Mouse (Mus musculus): ENCODE measurements at regions not wholly inside any gene's neighbourhood (a gene's known extent, or its start where the extent isn't known, plus 50 kb on each side); places are given as distances from the start of the nearest gene placed in this dataset.

- 48% methylated on average over 4 of the region's 4 CpGs for WGBS
- Histone ChIP-seq H3K27ac (replicated peaks; ENCODE audit: low read depth, low read length) (no peak overlapping the region), H3K4me2 (ENCODE audit: low read depth, low read length) (peak overlapping the region; percentile 44; the same call in 1 of the 2 replicates), H3K4me1 (ENCODE audit: control insufficient read depth, insufficient read depth, low read length) (no peaks in the 10 kb centered on the region), H3K36me3 (ENCODE audit: control insufficient read depth, insufficient read depth, low read length) (no peaks in the 10 kb centered on the region), H3K9ac (ENCODE audit: low read depth, low read length) (no peak overlapping the region), H3K27me3 (replicated peaks; ENCODE audit: control insufficient read depth, insufficient read depth, low read length) (no peaks in the 10 kb centered on the region), H3K9me3 (ENCODE audit: control insufficient read depth, low read length) (peaks cover 3% of the 10 kb centered on the region; the same call in 1 of the 2 replicates), H3K4me3 (ENCODE audit: low read depth, low read length) (no peak overlapping the region)
- DNase-seq (ENCODE audit: low spot score): no peak
- ATAC-seq (ENCODE audit: low read depth): no peak
Measured at GRCm38 (mm10) chr5:102206456-102206855, 136.7 kb upstream of the Wdfy3 start.

GRCm38 (mm10) chr5:102206953-102207352, 137.2 kb upstream of the Wdfy3 start:
- DNase-seq (ENCODE audit: low spot score): peak; percentile 91
- Histone ChIP-seq H3K4me1 (ENCODE audit: control insufficient read depth, insufficient read depth, low read length) (no peaks in the 10 kb centered on the region), H3K4me2 (ENCODE audit: low read depth, low read length) (peak overlapping the region; percentile 44), H3K36me3 (ENCODE audit: control insufficient read depth, insufficient read depth, low read length) (no peaks in the 10 kb centered on the region), H3K9me3 (ENCODE audit: control insufficient read depth, low read length) (peaks cover 3% of the 10 kb centered on the region; the same call in 1 of the 2 replicates), H3K4me3 (ENCODE audit: low read depth, low read length) (peak overlapping the region; percentile 7; the same call in 1 of the 2 replicates), H3K27me3 (replicated peaks; ENCODE audit: control insufficient read depth, insufficient read depth, low read length) (no peaks in the 10 kb centered on the region), H3K9ac (ENCODE audit: low read depth, low read length) (no peak overlapping the region), H3K27ac (replicated peaks; ENCODE audit: low read depth, low read length) (no peak overlapping the region)
- WGBS: 3% methylated on average over 16 of the region's 16 CpGs
- peak; percentile 88 for ATAC-seq (ENCODE audit: low read depth)

GRCm38 (mm10) chr5:102213145-102213544, 143.4 kb upstream of the Wdfy3 start:
- peak; percentile 39 for DNase-seq (ENCODE audit: low spot score)
- no peaks in the 10 kb centered on the region for H3K27me3 ChIP-seq (replicated peaks; ENCODE audit: control insufficient read depth, insufficient read depth, low read length)
- H3K4me3 ChIP-seq (ENCODE audit: low read depth, low read length): no peak overlapping the region
- no peak overlapping the region for H3K4me2 ChIP-seq (ENCODE audit: low read depth, low read length)
- 65% methylated on average over 6 of the region's 6 CpGs for WGBS
- ATAC-seq (ENCODE audit: low read depth): no peak
- H3K27ac ChIP-seq (replicated peaks; ENCODE audit: low read depth, low read length): no peak overlapping the region
- H3K9me3 ChIP-seq (ENCODE audit: control insufficient read depth, low read length): peaks cover 3% of the 10 kb centered on the region; the same call in 1 of the 2 replicates
- H3K36me3 ChIP-seq (ENCODE audit: control insufficient read depth, insufficient read depth, low read length): no peaks in the 10 kb centered on the region
- H3K4me1 ChIP-seq (ENCODE audit: control insufficient read depth, insufficient read depth, low read length): no peaks in the 10 kb centered on the region
- no peak overlapping the region for H3K9ac ChIP-seq (ENCODE audit: low read depth, low read length)

- 52% methylated on average over 6 of the region's 6 CpGs for whole genome bisulfite sequencing
- no peaks in the 10 kb centered on the region for H3K36me3 ChIP-seq (ENCODE audit: control insufficient read depth, insufficient read depth, low read length)
- H3K27ac ChIP-seq (replicated peaks; ENCODE audit: low read depth, low read length): no peak overlapping the region
- H3K4me2 ChIP-seq (ENCODE audit: low read depth, low read length): no peak overlapping the region
- H3K9ac ChIP-seq (ENCODE audit: low read depth, low read length): no peak overlapping the region
- no peaks in the 10 kb centered on the region for H3K4me1 ChIP-seq (ENCODE audit: control insufficient read depth, insufficient read depth, low read length)
- no peaks in the 10 kb centered on the region for H3K27me3 ChIP-seq (replicated peaks; ENCODE audit: control insufficient read depth, insufficient read depth, low read length)
- no peak for ATAC-seq (ENCODE audit: low read depth)
- no peak for DNase-seq (ENCODE audit: low spot score)
- H3K9me3 ChIP-seq (ENCODE audit: control insufficient read depth, low read length): no peaks in the 10 kb centered on the region
- no peak overlapping the region for H3K4me3 ChIP-seq (ENCODE audit: low read depth, low read length)
Measured at GRCm38 (mm10) chr5:102227131-102227530, 157.4 kb upstream of the Wdfy3 start.

GRCm38 (mm10) chr5:102242614-102243013, 172.9 kb upstream of the Wdfy3 start:
- 71% methylated on average over 5 of the region's 5 CpGs for WGBS
- DNase-seq (ENCODE audit: low spot score): no peak
- no peak overlapping the region for H3K4me2 ChIP-seq (ENCODE audit: low read depth, low read length)
- no peaks in the 10 kb centered on the region for H3K36me3 ChIP-seq (ENCODE audit: control insufficient read depth, insufficient read depth, low read length)
- no peak overlapping the region for H3K27ac ChIP-seq (replicated peaks; ENCODE audit: low read depth, low read length)
- no peaks in the 10 kb centered on the region for H3K27me3 ChIP-seq (replicated peaks; ENCODE audit: control insufficient read depth, insufficient read depth, low read length)
- no peaks in the 10 kb centered on the region for H3K9me3 ChIP-seq (ENCODE audit: control insufficient read depth, low read length)
- no peak for ATAC-seq (ENCODE audit: low read depth)
- no peak overlapping the region for H3K9ac ChIP-seq (ENCODE audit: low read depth, low read length)
- no peaks in the 10 kb centered on the region for H3K4me1 ChIP-seq (ENCODE audit: control insufficient read depth, insufficient read depth, low read length)
- no peak overlapping the region for H3K4me3 ChIP-seq (ENCODE audit: low read depth, low read length)

- Histone ChIP-seq H3K4me1 (ENCODE audit: control insufficient read depth, insufficient read depth, low read length) (no peaks in the 10 kb centered on the region), H3K27me3 (replicated peaks; ENCODE audit: control insufficient read depth, insufficient read depth, low read length) (no peaks in the 10 kb centered on the region), H3K4me2 (ENCODE audit: low read depth, low read length) (no peak overlapping the region), H3K27ac (replicated peaks; ENCODE audit: low read depth, low read length) (no peak overlapping the region), H3K9ac (ENCODE audit: low read depth, low read length) (no peak overlapping the region), H3K4me3 (ENCODE audit: low read depth, low read length) (no peak overlapping the region), H3K9me3 (ENCODE audit: control insufficient read depth, low read length) (no peaks in the 10 kb centered on the region), H3K36me3 (ENCODE audit: control insufficient read depth, insufficient read depth, low read length) (no peaks in the 10 kb centered on the region)
- DNase-seq (ENCODE audit: low spot score): no peak
- 84% methylated on average over 6 of the region's 6 CpGs for WGBS
- ATAC-seq (ENCODE audit: low read depth): no peak
Measured at GRCm38 (mm10) chr5:102244706-102245105, 175.0 kb upstream of the Wdfy3 start.

GRCm38 (mm10) chr5:102248747-102249146, 179.0 kb upstream of the Wdfy3 start:
- no peak overlapping the region for H3K27ac ChIP-seq (replicated peaks; ENCODE audit: low read depth, low read length)
- ATAC-seq (ENCODE audit: low read depth) (no peak), DNase-seq (ENCODE audit: low spot score) (no peak)
- H3K4me1 ChIP-seq (ENCODE audit: control insufficient read depth, insufficient read depth, low read length): no peaks in the 10 kb centered on the region
- no peaks in the 10 kb centered on the region for H3K9me3 ChIP-seq (ENCODE audit: control insufficient read depth, low read length)
- no peaks in the 10 kb centered on the region for H3K36me3 ChIP-seq (ENCODE audit: control insufficient read depth, insufficient read depth, low read length)
- no peak overlapping the region for H3K4me2 ChIP-seq (ENCODE audit: low read depth, low read length)
- WGBS: 81% methylated on average over 5 of the region's 5 CpGs
- H3K4me3 ChIP-seq (ENCODE audit: low read depth, low read length): no peak overlapping the region
- H3K9ac ChIP-seq (ENCODE audit: low read depth, low read length): no peak overlapping the region
- no peaks in the 10 kb centered on the region for H3K27me3 ChIP-seq (replicated peaks; ENCODE audit: control insufficient read depth, insufficient read depth, low read length)

GRCm38 (mm10) chr5:102251076-102251475, 181.4 kb upstream of the Wdfy3 start:
- ATAC-seq (ENCODE audit: low read depth) (no peak), DNase-seq (ENCODE audit: low spot score) (no peak)
- no peak overlapping the region for H3K4me2 ChIP-seq (ENCODE audit: low read depth, low read length)
- no peaks in the 10 kb centered on the region for H3K4me1 ChIP-seq (ENCODE audit: control insufficient read depth, insufficient read depth, low read length)
- H3K9ac ChIP-seq (ENCODE audit: low read depth, low read length): no peak overlapping the region
- H3K36me3 ChIP-seq (ENCODE audit: control insufficient read depth, insufficient read depth, low read length): no peaks in the 10 kb centered on the region
- no peaks in the 10 kb centered on the region for H3K27me3 ChIP-seq (replicated peaks; ENCODE audit: control insufficient read depth, insufficient read depth, low read length)
- H3K9me3 ChIP-seq (ENCODE audit: control insufficient read depth, low read length): no peaks in the 10 kb centered on the region
- no peak overlapping the region for H3K27ac ChIP-seq (replicated peaks; ENCODE audit: low read depth, low read length)
- 91% methylated on average over 7 of the region's 7 CpGs for WGBS
- H3K4me3 ChIP-seq (ENCODE audit: low read depth, low read length): no peak overlapping the region

- no peak overlapping the region for H3K4me3 ChIP-seq (ENCODE audit: low read depth, low read length)
- DNase-seq (ENCODE audit: low spot score) (peak; percentile 29), ATAC-seq (ENCODE audit: low read depth) (no peak)
- no peak overlapping the region for H3K27ac ChIP-seq (replicated peaks; ENCODE audit: low read depth, low read length)
- no peak overlapping the region for H3K4me2 ChIP-seq (ENCODE audit: low read depth, low read length)
- no peaks in the 10 kb centered on the region for H3K27me3 ChIP-seq (replicated peaks; ENCODE audit: control insufficient read depth, insufficient read depth, low read length)
- H3K9me3 ChIP-seq (ENCODE audit: control insufficient read depth, low read length): no peaks in the 10 kb centered on the region
- H3K9ac ChIP-seq (ENCODE audit: low read depth, low read length): no peak overlapping the region
- no peaks in the 10 kb centered on the region; the same call in 1 of the 2 replicates for H3K4me1 ChIP-seq (ENCODE audit: control insufficient read depth, insufficient read depth, low read length)
- no peaks in the 10 kb centered on the region for H3K36me3 ChIP-seq (ENCODE audit: control insufficient read depth, insufficient read depth, low read length)
- WGBS: 25% methylated on average over 2 of the region's 2 CpGs
Measured at GRCm38 (mm10) chr5:102253786-102254185, 184.1 kb upstream of the Wdfy3 start.

Measured in embryonic facial prominence, embryonic 14.5 days (tissue).